Mouse (Mus musculus) G1E (cell line): ENCODE data around the gene Sulf2. TPM values are rescaled to one million over a fixed set of nuclear protein-coding genes. Genes with fewer than 3 reads are reported as not detected.

Experiments used
- ATAC-seq: 2 replicates; pipeline ENCODE4 v1.8.0; 2016; ENCODE audit warnings: mild to moderate bottlenecking; ENCODE audit not compliant: insufficient number of reproducible peaks, poor library complexity, low FRiP score, severe bottlenecking; ENCODE audit errors: extremely low read depth
- DNase-seq: peaks from one replicate; pipeline ENCODE4 v3.0.0; 2012; ENCODE audit warnings: low spot score
- H3K27me3 ChIP-seq: 2 replicates; pipeline ENCODE4 v1.6.1; 2012; ENCODE audit warnings: mild to moderate bottlenecking, low read length, inconsistent platforms; ENCODE audit not compliant: insufficient read depth
- H3K36me3 ChIP-seq: replicated peaks from 2 replicates; pipeline ENCODE3; 2012; ENCODE audit warnings: mild to moderate bottlenecking, inconsistent platforms
- H3K4me1 ChIP-seq: 2 replicates; pipeline ENCODE4 v1.6.1; 2012; ENCODE audit warnings: low read depth, low read length, inconsistent platforms, mixed read lengths; ENCODE audit not compliant: insufficient read depth
- H3K4me3 ChIP-seq: 2 replicates; pipeline ENCODE4 v1.5.1; 2012; ENCODE audit warnings: low read depth, mild to moderate bottlenecking, inconsistent platforms, low read length, moderate library complexity, mixed read lengths
- H3K9me3 ChIP-seq: replicated peaks from 2 replicates; pipeline ENCODE4 v1.6.1; 2012; ENCODE audit warnings: inconsistent platforms
- CTCF ChIP-seq: IDR thresholded peaks from 2 replicates; pipeline ENCODE4 v1.5.1; 2012; ENCODE audit warnings: low read depth, low read length, inconsistent platforms, mixed read lengths
- GATA1 ChIP-seq: IDR thresholded peaks from 2 replicates; pipeline ENCODE4 v1.6.1; 2012; ENCODE audit warnings: borderline replicate concordance, low read length, inconsistent platforms, mixed read lengths
- GATA2 ChIP-seq: IDR thresholded peaks from 2 replicates; pipeline ENCODE4 v1.6.1; 2012; ENCODE audit warnings: low read depth, low read length, inconsistent platforms, borderline replicate concordance
- POLR2AphosphoS5 ChIP-seq: IDR thresholded peaks from 2 replicates; pipeline ENCODE4 v1.6.1; 2012; ENCODE audit warnings: low read depth, low read length, inconsistent platforms; ENCODE audit not compliant: insufficient replicate concordance
- TAL1 ChIP-seq: conservative IDR thresholded peaks from 2 replicates; pipeline ENCODE4 v1.6.1; 2012; ENCODE audit warnings: low read depth, low read length, inconsistent platforms, mixed read lengths
- polyA plus RNA-seq: library from polyadenylated mRNA; stranded (reverse); fragments of >175 nt; gene quantifications from 2 replicates; pipeline ENCODE4 v1.2.3, GENCODE M21; 2012
- total RNA-seq, 2 experiments: library from RNA; stranded (forward) in 1 of 2; stranded (reverse) in 1 of 2; fragments of 200-1000 nt in 1 of 2; fragments of >200 nt in 1 of 2; fragmentation: Nextera tagmentation in 1 of 2; gene quantifications; 2 replicates each; pipeline ENCODE4 v1.2.3; 2014 to 2017

Gene Sulf2
- not detected in 2 replicates for total RNA-seq (2014; fragmentation: Nextera tagmentation)
- 0.06 and 0.16 TPM in 2 replicates for total RNA-seq (2017)
- not detected in 2 replicates for polyA plus RNA-seq

- Histone ChIP-seq H3K4me1 (no peaks in the 10 kb centered on the region), H3K36me3 (no peaks in the 10 kb centered on the region), H3K4me3 (no peak within 1 kb of the TSS; the same call in 1 of the 2 replicates), H3K27me3 (no peaks in the 10 kb centered on the region), H3K9me3 (peaks cover 80% of the 10 kb centered on the region)
- DNase-seq (no peak), ATAC-seq (no peak)
- TF ChIP-seq CTCF (no peak), TAL1 (no peak), GATA1 (no peak), GATA2 (no peak), POLR2AphosphoS5 (no peak)
Measured at GRCm38 (mm10) chr2:166155454-166155815, at the start of gene Sulf2. TSS of gene Sulf2 (minus strand) at chr2:166155663.

GRCm38 (mm10) chr2:166204174-166204573 lies 48.7 kb upstream of the Sulf2 start:
- no peak for TF ChIP-seq TAL1
- TF ChIP-seq GATA2, result no peak
- TF ChIP-seq GATA1, result no peak
- TF ChIP-seq POLR2AphosphoS5, result no peak
- TF ChIP-seq CTCF, result no peak
- Histone ChIP-seq H3K9me3 (peaks cover 90% of the 10 kb centered on the region), H3K27me3 (no peaks in the 10 kb centered on the region), H3K36me3 (no peaks in the 10 kb centered on the region), H3K4me3 (no peak overlapping the region), H3K4me1 (no peaks in the 10 kb centered on the region)
- ATAC-seq (no peak), DNase-seq (no peak)

GRCm38 (mm10) chr2:166203647-166204046 lies 48.2 kb upstream of the Sulf2 start:
- Histone ChIP-seq H3K27me3 (no peaks in the 10 kb centered on the region), H3K4me1 (no peaks in the 10 kb centered on the region), H3K36me3 (no peaks in the 10 kb centered on the region), H3K9me3 (peaks cover 90% of the 10 kb centered on the region), H3K4me3 (no peak overlapping the region)
- no peak for ATAC-seq
- TF ChIP-seq GATA1, result no peak
- TF ChIP-seq CTCF, result no peak
- TF ChIP-seq GATA2, result no peak
- TF ChIP-seq TAL1, result no peak
- no peak for TF ChIP-seq POLR2AphosphoS5
- no peak for DNase-seq

GRCm38 (mm10) chr2:166197964-166198363 lies 42.5 kb upstream of the Sulf2 start:
- Histone ChIP-seq H3K4me1 (no peaks in the 10 kb centered on the region), H3K36me3 (no peaks in the 10 kb centered on the region), H3K4me3 (no peak overlapping the region), H3K27me3 (no peaks in the 10 kb centered on the region), H3K9me3 (peaks cover 88% of the 10 kb centered on the region)
- DNase-seq (no peak), ATAC-seq (no peak)
- TF ChIP-seq POLR2AphosphoS5 (no peak), TAL1 (no peak), GATA2 (no peak), GATA1 (no peak), CTCF (no peak)

- ATAC-seq (no peak), DNase-seq (no peak)
- Histone ChIP-seq H3K4me1 (no peaks in the 10 kb centered on the region), H3K36me3 (no peaks in the 10 kb centered on the region), H3K4me3 (no peak overlapping the region), H3K9me3 (peaks cover 89% of the 10 kb centered on the region), H3K27me3 (no peaks in the 10 kb centered on the region)
- TF ChIP-seq GATA2, result no peak
- TF ChIP-seq GATA1, result no peak
- TF ChIP-seq CTCF, result no peak
- TF ChIP-seq POLR2AphosphoS5, result no peak
- TF ChIP-seq TAL1, result no peak
Measured at GRCm38 (mm10) chr2:166197064-166197463, 41.6 kb upstream of the Sulf2 start.

GRCm38 (mm10) chr2:166196080-166196786 lies 40.8 kb upstream of the Sulf2 start:
- Histone ChIP-seq H3K27me3 (no peaks in the 10 kb centered on the region), H3K36me3 (no peaks in the 10 kb centered on the region), H3K4me1 (no peaks in the 10 kb centered on the region), H3K4me3 (no peak overlapping the region), H3K9me3 (peaks cover 89% of the 10 kb centered on the region)
- TF ChIP-seq TAL1 (no peak), CTCF (no peak), GATA1 (no peak), GATA2 (no peak), POLR2AphosphoS5 (no peak)
- ATAC-seq (no peak), DNase-seq (no peak)
